Mouse (Mus musculus) myocyte (in vitro differentiated cells): ENCODE results near the gene Gpx6.

Experiments used
- E2F4 ChIP-seq: IDR thresholded peaks from one replicate; pipeline ENCODE4 v1.6.1; 2011; ENCODE audit warnings: mild to moderate bottlenecking, control low read depth, moderate library complexity; ENCODE audit not compliant: insufficient read depth
- MAX ChIP-seq: IDR thresholded peaks from one replicate; pipeline ENCODE4 v1.6.1; 2011; ENCODE audit warnings: low read depth, mild to moderate bottlenecking, control low read depth
- MYOG ChIP-seq, 3 experiments: IDR thresholded peaks; one replicate each; pipeline ENCODE4 v1.6.1; 2011; ENCODE audit warnings: control low read depth in 2 of 3, low read depth in 2 of 3, mild to moderate bottlenecking in 2 of 3; ENCODE audit not compliant: insufficient read length in 2 of 3, control insufficient read depth in 1 of 3, insufficient read depth in 1 of 3
- POLR2A ChIP-seq: IDR thresholded peaks from one replicate; pipeline ENCODE4 v1.6.1; 2011; ENCODE audit warnings: low read depth, mild to moderate bottlenecking, control low read depth, moderate library complexity; ENCODE audit not compliant: insufficient read length
- REST ChIP-seq: IDR thresholded peaks from one replicate; pipeline ENCODE4 v1.6.1; 2011; ENCODE audit warnings: mild to moderate bottlenecking, control low read depth, moderate library complexity; ENCODE audit not compliant: insufficient read depth, insufficient read length
- USF1 ChIP-seq: IDR thresholded peaks from one replicate; pipeline ENCODE4 v1.6.1; 2011; ENCODE audit warnings: low read depth, mild to moderate bottlenecking, control low read depth, moderate library complexity

- TF ChIP-seq USF1 (no peak), POLR2A (no peak), MAX (no peak), REST (no peak), E2F4 (no peak), MYOG (IDR thresholded peaks at IDR 0.05; ENCODE audit: control insufficient read depth in 1 of 3, insufficient read depth in 1 of 3, insufficient read length in 2 of 3, low read depth in 2 of 3) (no peak)
These were observed 13.4 kb upstream of the Gpx6 start for GRCm38 (mm10) chr13:21298557-21298956.
